Mouse (Mus musculus) bone marrow macrophage, adult 2 months (primary cell): Measurements from ENCODE around the gene Dmd.

Experiments
- CTCF ChIP-seq: IDR thresholded peaks from 2 replicates; pipeline ENCODE4 v1.5.1; 2012; ENCODE audit warnings: low read depth, mild to moderate bottlenecking, low read length, moderate library complexity
- POLR2A ChIP-seq: IDR thresholded peaks from 2 replicates; pipeline ENCODE4 v1.6.1; 2012; ENCODE audit warnings: mild to moderate bottlenecking, low read depth, low read length, borderline replicate concordance

DNA sequence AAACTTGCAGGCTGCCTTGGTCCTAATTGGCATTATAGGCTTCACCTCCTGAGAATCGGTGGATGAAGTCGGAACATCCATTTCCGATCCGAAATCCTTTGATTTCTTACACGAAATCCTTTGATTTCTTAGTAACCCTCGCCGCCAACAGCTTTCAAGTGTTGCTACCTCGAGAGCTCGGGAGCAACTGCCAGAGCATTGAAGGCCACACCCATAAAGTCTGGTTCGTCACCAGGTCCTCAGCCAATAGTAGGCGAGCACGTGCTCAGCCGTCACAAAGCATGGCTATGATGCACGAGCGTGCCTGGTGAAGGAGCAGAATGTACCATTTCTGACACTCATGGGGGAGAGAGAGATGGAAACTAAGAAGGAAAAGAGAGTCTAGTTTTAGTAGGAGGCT is 538.9 kb downstream of the Dmd start, which contains the start of gene Tsga8:
- no peak for TF ChIP-seq POLR2A
- no peak for TF ChIP-seq CTCF
